Mouse (Mus musculus) megakaryocyte, embryonic 14.5 days (primary cell): Measurements from ENCODE around the gene Nhlrc1.

Experiments
- FLI1 ChIP-seq: IDR thresholded peaks from 2 replicates; pipeline ENCODE4 v1.6.1; 2012; ENCODE audit warnings: low read length, inconsistent platforms, mixed read lengths
- GATA1 ChIP-seq: IDR thresholded peaks from 3 replicates; pipeline ENCODE4 v1.6.1; 2012; ENCODE audit warnings: mixed read lengths, low read length, inconsistent platforms, borderline replicate concordance

DNA sequence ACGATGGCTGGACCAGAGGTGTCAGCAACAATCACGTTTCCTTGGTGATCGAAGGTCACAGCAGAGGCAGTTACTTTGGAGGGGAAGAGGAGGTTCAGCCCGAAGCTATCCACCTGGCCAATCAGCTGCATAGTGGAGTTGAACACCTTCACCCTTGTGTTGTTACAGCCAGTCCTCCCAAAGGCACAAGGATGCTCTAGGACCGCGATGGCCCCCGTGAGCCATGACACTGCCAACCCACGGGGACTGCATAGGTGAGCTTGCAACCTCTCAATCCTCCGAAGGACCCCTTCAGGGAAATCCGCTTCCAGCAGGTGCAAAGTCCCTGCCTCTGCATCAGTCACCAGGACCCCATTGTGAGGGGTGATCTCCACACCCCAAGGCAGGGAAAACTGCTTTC lies 910 bp downstream of the Nhlrc1 start:
- TF ChIP-seq FLI1, result no peak
- no peak for TF ChIP-seq GATA1
